Mouse (Mus musculus) E14TG2a.4 (cell line): Measurements from ENCODE around the gene Znhit2.

Source experiments
- CTCF ChIP-seq: conservative IDR thresholded peaks from 2 replicates; pipeline ENCODE4 v1.5.1; 2014; ENCODE audit warnings: low read length
- NANOG ChIP-seq: IDR thresholded peaks from 2 replicates; pipeline ENCODE4 v1.6.1; 2014; ENCODE audit warnings: borderline replicate concordance, low read length, mixed read lengths
- POU5F1 ChIP-seq: IDR thresholded peaks from 2 replicates; pipeline ENCODE4 v1.6.1; 2014; ENCODE audit warnings: low read length, borderline replicate concordance

GRCm38 (mm10) chr19:6048681-6049410 lies 12.1 kb upstream of the Znhit2 start:
- TF ChIP-seq CTCF (no peak), NANOG (no peak), POU5F1 (no peak)
